Mouse (Mus musculus) forebrain, embryonic 14.5 days (tissue): ENCODE data around the gene Slc9a9. TPM values are rescaled to one million over a fixed set of nuclear protein-coding genes. Genes with fewer than 3 reads are reported as not detected.

ENCODE experiments used
- ATAC-seq: fragments of 200-750 bp; cut with Nextera tagmentation; 2 replicates; pipeline ENCODE4 v1.8.0; 2017; ENCODE audit warnings: mild to moderate bottlenecking, moderate library complexity
- DNase-seq: peaks from one replicate; pipeline ENCODE4 v3.0.0-alpha.2; 2015; ENCODE audit warnings: low spot score
- H3K27ac ChIP-seq: fragments of 300-500 bp; sonication (generic); 2 replicates; pipeline ENCODE4 v1.5.1; 2014; ENCODE audit warnings: low read depth, mild to moderate bottlenecking, control low read depth, low read length, moderate library complexity
- H3K27me3 ChIP-seq: fragments of 300-500 bp; sonication (generic); replicated peaks from 2 replicates; pipeline ENCODE4 v1.6.1; 2014; ENCODE audit warnings: low read length, control low read depth, mixed read lengths; ENCODE audit not compliant: control insufficient read depth, insufficient read depth
- H3K36me3 ChIP-seq: fragments of 300-500 bp; sonication (generic); 2 replicates; pipeline ENCODE4 v1.6.1; 2014; ENCODE audit warnings: low read length, control low read depth; ENCODE audit not compliant: control insufficient read depth, insufficient read depth
- H3K4me1 ChIP-seq: fragments of 300-500 bp; sonication (generic); 2 replicates; pipeline ENCODE4 v1.6.1; 2014; ENCODE audit warnings: antibody characterized with exemption, low read length, control low read depth; ENCODE audit not compliant: control insufficient read depth, insufficient read depth
- H3K4me2 ChIP-seq: fragments of 300-500 bp; sonication (generic); 2 replicates; pipeline ENCODE4 v1.6.1; 2014; ENCODE audit warnings: mild to moderate bottlenecking, control low read depth, low read length
- H3K4me3 ChIP-seq: fragments of 300-500 bp; sonication (generic); 2 replicates; pipeline ENCODE4 v1.5.1; 2014; ENCODE audit warnings: low read depth, low read length, control low read depth
- H3K9ac ChIP-seq: fragments of 300-500 bp; sonication (generic); 2 replicates; pipeline ENCODE4 v1.6.1; 2014; ENCODE audit warnings: mild to moderate bottlenecking, low read length, control low read depth, moderate library complexity
- H3K9me3 ChIP-seq: fragments of 300-500 bp; sonication (generic); replicated peaks from 2 replicates; pipeline ENCODE4 v1.6.1; 2016; ENCODE audit warnings: low read length, control low read depth, mixed read lengths; ENCODE audit not compliant: control insufficient read depth
- WGBS: fragments of 180-500 bp; shearing (Covaris S2); extraction: QIAGEN DNeasy Blood & Tissue Kit; methylation state at CpG from one replicate; pipeline ENCODE4 v1.1.7; 2014; 5-methylcytosine and 5-hydroxymethylcytosine counted together
- polyA plus RNA-seq: library from polyadenylated mRNA; unstranded; fragments of >200 nt; fragmentation: Nextera tagmentation; extraction: Ambion mirVana; gene quantifications from 2 replicates; pipeline ENCODE4 v1.2.1, GENCODE M21; 2014

Gene Slc9a9
- polyA plus RNA-seq, 1 experiment from 2014 or later = 3.7 TPM

DNA sequence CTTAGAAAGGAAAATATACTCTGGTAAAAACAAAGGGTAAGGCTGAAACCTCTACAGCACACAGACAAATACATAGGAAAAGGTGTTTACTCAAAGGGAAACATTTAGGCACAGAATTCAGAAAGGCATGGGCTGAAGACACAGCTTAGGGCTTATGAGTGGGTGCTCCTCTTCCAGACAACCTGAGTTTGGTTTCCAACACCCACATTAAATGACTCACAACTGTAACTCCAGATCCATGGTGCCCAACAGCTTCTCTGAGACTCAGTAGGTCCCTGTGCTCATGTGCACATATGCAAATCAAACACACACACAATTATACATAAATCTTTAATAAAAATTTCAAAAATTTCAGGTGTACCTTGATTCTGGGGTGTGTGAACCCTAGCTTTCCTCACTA lies 133.4 kb downstream of the Slc9a9 start:
- H3K9me3 ChIP-seq = no peaks in the 10 kb centered on the region
- H3K36me3 ChIP-seq = no peaks in the 10 kb centered on the region
- no peaks in the 10 kb centered on the region for H3K27me3 ChIP-seq
- no peak overlapping the region for H3K4me2 ChIP-seq
- H3K4me3 ChIP-seq = no peak overlapping the region
- DNase-seq = no peak
- no peak overlapping the region for H3K27ac ChIP-seq
- ATAC-seq = no peak
- no peaks in the 10 kb centered on the region for H3K4me1 ChIP-seq
- no peak overlapping the region for H3K9ac ChIP-seq

DNA sequence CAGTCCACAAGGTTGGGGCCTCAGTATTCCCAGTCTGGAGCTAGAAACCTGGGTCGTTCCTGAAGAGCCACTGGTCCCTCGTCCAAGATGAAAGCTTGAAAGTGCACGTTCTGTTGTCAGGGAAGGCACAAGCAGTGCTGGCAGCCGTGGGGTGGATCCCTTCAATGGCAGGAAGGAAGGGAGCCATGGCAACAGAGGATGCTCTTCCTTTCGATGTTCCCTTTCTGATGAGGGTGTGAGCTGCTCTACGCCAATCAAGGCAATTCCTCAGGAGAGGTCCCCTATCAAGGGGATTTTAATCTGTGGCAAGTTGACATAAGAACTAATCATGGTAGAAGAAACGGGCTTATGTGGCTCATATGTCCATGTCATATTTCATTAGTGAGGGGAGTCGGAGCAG lies 135.8 kb downstream of the Slc9a9 start:
- DNase-seq (peak; percentile 3), ATAC-seq (no peak)
- 72% methylated on average over 8 of the region's 8 CpGs for WGBS
- no peaks in the 10 kb centered on the region for H3K9me3 ChIP-seq
- no peak overlapping the region for H3K4me2 ChIP-seq
- H3K4me3 ChIP-seq = no peak overlapping the region
- H3K9ac ChIP-seq = no peak overlapping the region
- H3K36me3 ChIP-seq = no peaks in the 10 kb centered on the region
- no peaks in the 10 kb centered on the region for H3K27me3 ChIP-seq
- no peaks in the 10 kb centered on the region for H3K4me1 ChIP-seq
- H3K27ac ChIP-seq = no peak overlapping the region

DNA sequence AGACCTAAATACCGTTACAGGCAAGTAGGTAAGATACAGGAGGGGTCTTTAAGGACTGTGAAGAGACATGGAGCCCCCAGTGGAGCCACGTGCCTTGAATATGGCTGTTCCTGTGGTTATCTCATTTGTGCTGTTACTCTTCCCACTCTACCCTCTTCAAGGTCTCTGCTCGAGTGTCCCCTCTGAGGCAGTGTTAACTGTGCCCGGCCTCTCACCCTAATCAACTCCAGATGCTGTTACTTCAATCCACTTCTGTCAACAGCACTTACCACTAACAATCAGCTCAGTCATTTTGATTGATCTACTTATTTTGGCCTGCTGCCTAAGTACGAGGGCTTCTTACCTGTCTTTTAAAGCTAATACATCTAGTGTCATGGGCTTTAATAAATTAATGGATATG lies 145.8 kb downstream of the Slc9a9 start:
- no peak for DNase-seq
- ATAC-seq = no peak
- Histone ChIP-seq H3K4me1 (no peaks in the 10 kb centered on the region), H3K27ac (no peak overlapping the region), H3K9me3 (no peaks in the 10 kb centered on the region), H3K9ac (no peak overlapping the region), H3K27me3 (no peaks in the 10 kb centered on the region), H3K4me3 (no peak overlapping the region), H3K4me2 (no peak overlapping the region), H3K36me3 (no peaks in the 10 kb centered on the region)
- WGBS = 84% methylated on average over 5 of the region's 5 CpGs

DNA sequence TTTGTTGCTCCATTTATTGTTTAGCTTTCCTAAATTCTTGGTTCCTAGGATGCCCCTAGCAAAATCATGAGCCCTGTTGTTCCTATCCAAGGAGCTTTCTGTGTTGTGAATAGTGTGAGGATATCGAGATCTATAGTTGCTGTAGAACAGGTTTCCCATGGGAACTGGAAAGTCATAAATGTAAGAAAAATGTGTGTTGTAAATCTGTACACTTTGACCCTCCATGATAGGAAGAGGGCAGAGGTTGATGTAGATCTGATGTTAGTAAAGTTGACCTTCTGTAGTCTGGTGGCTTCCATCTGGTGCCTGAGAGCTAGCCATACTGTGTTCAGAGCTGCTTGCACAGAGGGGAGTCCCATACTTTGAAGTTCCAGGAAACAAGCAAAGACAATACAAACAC lies 151.6 kb downstream of the Slc9a9 start:
- ATAC-seq (no peak), DNase-seq (no peak)
- no peak overlapping the region for H3K4me3 ChIP-seq
- H3K27me3 ChIP-seq = no peaks in the 10 kb centered on the region
- H3K4me2 ChIP-seq = no peak overlapping the region
- 84% methylated on average over 1 of the region's 1 CpGs for WGBS
- no peaks in the 10 kb centered on the region for H3K4me1 ChIP-seq
- H3K9me3 ChIP-seq = no peaks in the 10 kb centered on the region
- H3K9ac ChIP-seq = no peak overlapping the region
- no peak overlapping the region for H3K27ac ChIP-seq
- H3K36me3 ChIP-seq = no peaks in the 10 kb centered on the region

DNA sequence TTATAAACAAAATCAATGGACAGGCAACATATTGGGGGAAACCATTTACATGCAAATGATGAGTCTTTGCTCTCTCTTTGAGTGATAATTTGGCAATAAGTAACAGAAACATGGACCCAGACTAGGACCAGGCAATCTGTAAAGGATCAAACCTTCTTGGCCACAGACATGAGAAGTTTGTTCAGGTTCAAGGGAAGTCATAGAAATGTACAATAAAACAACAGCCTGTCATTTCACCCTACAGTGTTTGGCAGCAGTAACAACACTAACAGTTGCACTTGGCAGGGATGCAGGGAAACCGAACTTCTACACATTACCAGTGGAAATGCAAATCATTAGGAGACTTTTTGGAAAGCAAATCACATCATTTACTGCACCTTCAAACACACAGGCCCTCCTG lies 164.1 kb downstream of the Slc9a9 start:
- Histone ChIP-seq H3K4me1 (peaks cover 12% of the 10 kb centered on the region), H3K4me2 (no peak overlapping the region), H3K9me3 (no peaks in the 10 kb centered on the region), H3K27ac (no peak overlapping the region), H3K4me3 (no peak overlapping the region), H3K27me3 (no peaks in the 10 kb centered on the region), H3K36me3 (no peaks in the 10 kb centered on the region), H3K9ac (no peak overlapping the region)
- 27% methylated on average over 1 of the region's 1 CpGs for WGBS
- DNase-seq (peak; percentile 77), ATAC-seq (peak; percentile 61; the same call in 1 of the 2 replicates)

DNA sequence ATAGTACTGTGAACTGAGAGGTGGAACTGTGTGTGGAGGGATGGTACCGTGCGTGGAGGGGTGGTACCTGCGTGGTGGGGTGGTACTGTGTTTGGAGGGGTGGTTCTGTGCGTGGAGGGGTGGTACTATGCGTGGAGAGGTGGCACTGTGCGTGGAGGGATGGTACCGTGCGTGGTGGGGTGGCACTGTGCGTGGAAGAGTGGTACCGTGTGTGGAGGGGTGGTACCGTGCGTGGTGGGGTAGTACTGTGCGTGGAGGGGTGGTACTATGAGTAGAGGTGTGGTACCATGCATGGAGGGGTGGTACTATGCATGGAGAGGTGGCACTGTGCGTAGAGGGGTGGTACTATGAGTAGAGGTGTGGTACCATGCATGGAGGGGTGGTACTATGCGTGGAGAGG lies 167.7 kb downstream of the Slc9a9 start:
- 97% methylated on average over 15 of the region's 15 CpGs for WGBS
- ATAC-seq (no peak), DNase-seq (no peak)
- no peaks in the 10 kb centered on the region for H3K36me3 ChIP-seq
- H3K27ac ChIP-seq = no peak overlapping the region
- no peak overlapping the region for H3K9ac ChIP-seq
- peaks cover 16% of the 10 kb centered on the region for H3K4me1 ChIP-seq
- H3K9me3 ChIP-seq = no peaks in the 10 kb centered on the region
- no peak overlapping the region for H3K4me2 ChIP-seq
- H3K4me3 ChIP-seq = no peak overlapping the region
- no peaks in the 10 kb centered on the region for H3K27me3 ChIP-seq

DNA sequence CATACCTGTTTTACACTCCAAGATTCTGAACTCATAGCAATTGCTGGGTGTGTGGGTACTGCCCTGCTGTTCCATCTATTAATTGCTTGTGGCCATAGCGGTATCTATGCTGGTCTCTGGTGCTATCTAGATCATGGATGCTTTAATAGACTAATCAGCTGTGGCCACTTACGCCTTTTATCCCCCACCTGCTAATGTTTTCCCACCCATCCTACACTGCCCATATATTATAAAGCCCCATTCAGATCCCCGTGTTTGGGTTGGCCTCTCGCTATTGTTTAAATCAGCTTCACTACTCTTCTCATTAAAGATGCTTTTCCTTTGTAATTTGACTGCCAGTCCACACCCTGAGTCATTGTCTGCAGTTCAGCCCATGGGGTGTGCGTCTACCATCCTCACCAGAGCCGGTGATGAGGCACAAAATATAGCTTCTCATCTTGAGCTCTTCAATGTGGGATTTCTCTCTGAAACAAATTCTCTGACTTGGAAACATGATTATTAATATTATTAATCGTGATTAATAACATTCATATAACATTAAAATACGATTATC lies 168.8 kb downstream of the Slc9a9 start:
- H3K9me3 ChIP-seq = no peaks in the 10 kb centered on the region
- no peak overlapping the region for H3K4me3 ChIP-seq
- no peak overlapping the region for H3K4me2 ChIP-seq
- H3K36me3 ChIP-seq = no peaks in the 10 kb centered on the region
- H3K4me1 ChIP-seq = peaks cover 16% of the 10 kb centered on the region
- H3K9ac ChIP-seq = no peak overlapping the region
- no peak overlapping the region for H3K27ac ChIP-seq
- DNase-seq = peak; percentile 24
- 31% methylated on average over 8 of the region's 8 CpGs for WGBS
- no peaks in the 10 kb centered on the region for H3K27me3 ChIP-seq
- ATAC-seq = peak; percentile 38

DNA sequence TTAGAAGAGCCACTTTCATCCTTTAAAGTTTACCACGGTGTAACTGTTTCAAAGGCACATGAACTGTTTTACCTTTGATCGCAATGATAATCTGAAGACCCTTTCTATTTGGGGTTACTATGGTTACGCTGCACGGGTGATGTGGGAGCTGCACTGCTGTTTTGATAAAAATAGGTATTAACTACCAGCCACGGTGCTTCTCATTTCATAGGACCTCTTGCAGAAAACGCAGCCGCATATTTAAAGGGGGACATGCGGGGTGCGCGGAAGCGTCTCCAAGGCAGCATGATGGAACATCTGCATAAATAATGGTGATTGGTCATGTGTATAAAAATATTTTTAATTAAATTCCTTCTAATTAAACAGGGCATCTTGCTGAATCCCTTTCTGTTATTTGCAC lies 169.5 kb downstream of the Slc9a9 start:
- H3K27ac ChIP-seq = no peak overlapping the region
- H3K4me3 ChIP-seq = no peak overlapping the region; the same call in 1 of the 2 replicates
- peak overlapping the region; percentile 30 for H3K4me2 ChIP-seq
- ATAC-seq (peak; percentile 64), DNase-seq (peak; percentile 55)
- H3K36me3 ChIP-seq = no peaks in the 10 kb centered on the region
- peaks cover 13% of the 10 kb centered on the region for H3K4me1 ChIP-seq
- 21% methylated on average over 11 of the region's 11 CpGs for WGBS
- no peak overlapping the region for H3K9ac ChIP-seq
- H3K27me3 ChIP-seq = no peaks in the 10 kb centered on the region
- no peaks in the 10 kb centered on the region for H3K9me3 ChIP-seq

DNA sequence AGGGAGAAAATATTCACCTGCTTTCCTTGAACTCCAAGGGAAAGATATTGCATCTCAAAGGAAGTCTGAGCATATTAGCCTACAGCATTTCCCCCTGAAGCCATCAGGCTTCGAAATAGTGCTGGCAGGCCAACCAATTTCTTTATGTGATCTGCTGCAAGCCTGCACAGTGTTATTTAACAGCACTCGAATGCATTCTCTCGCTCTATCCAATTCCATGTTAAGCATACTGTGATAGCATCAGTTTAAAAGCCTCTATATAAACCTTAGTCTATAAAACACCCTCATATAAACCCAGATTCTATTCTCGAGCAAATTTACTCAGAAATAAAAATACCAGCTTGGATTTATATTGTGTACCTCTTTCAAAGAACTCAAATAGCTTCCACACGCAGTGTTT lies 170.7 kb downstream of the Slc9a9 start:
- peak; percentile 14 for DNase-seq
- Histone ChIP-seq H3K4me3 (no peak overlapping the region), H3K9me3 (no peaks in the 10 kb centered on the region), H3K9ac (no peak overlapping the region), H3K4me1 (peaks cover 12% of the 10 kb centered on the region), H3K27me3 (no peaks in the 10 kb centered on the region), H3K4me2 (no peak overlapping the region), H3K27ac (no peak overlapping the region), H3K36me3 (no peaks in the 10 kb centered on the region)
- 64% methylated on average over 5 of the region's 5 CpGs for WGBS
- no peak for ATAC-seq
